In the genomic region with DNA sequence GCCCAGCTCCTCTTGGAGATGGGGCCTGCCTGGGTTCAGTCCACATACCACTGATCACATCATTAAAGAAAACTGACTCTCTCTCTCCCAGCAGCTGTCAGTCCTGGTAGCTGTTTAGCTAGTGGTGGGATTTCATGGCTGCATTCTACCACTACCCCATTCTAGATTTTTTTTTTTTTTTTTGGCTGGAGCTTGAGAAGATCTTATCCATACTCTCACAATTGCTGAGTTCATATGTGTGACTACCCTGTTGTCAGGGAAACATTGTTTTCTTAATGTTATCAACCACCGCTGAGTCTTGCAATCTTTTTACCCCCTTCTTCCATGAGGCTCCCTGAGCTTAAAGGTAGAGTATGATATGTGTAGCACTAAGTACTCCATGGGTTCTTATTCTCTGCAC, we compare ENCODE assay signal across 22 mouse cellular contexts. TPM values are rescaled to one million over a fixed set of nuclear protein-coding genes. Genes with fewer than 3 reads are reported as not detected.
A peak's percentile ranks its signal among the peaks of the same experiment; 100 is the strongest.
DNase-seq lines count a peak whose midpoint lies in the region; ATAC-seq and TF ChIP-seq lines count a peak whose summit lies in the region.
"Had no signal": no experiment of that assay in that cellular context is flagged by ENCODE, and none has a peak within 500 bp of the region (broad histone marks: within the 10 kb centered on the region; RNA-seq: fewer than 3 reads in every experiment).

No protein-coding gene starts in this region.

- TF ChIP-seq RAD21 in MEL (IDR thresholded peaks at IDR 0.05; ENCODE audit: low read depth, low read length), result no peak

- H3K27ac ChIP-seq in ES-E14 (ENCODE audit: insufficient read depth, low read depth, low read length, poor library complexity, severe bottlenecking) (no peak overlapping the region), MEL (ENCODE audit: control insufficient read depth, low read depth, low read length) (no peak overlapping the region)
- H3K27ac ChIP-seq: embryonic facial prominence, embryonic 13.5 days; embryonic facial prominence, embryonic 15.5 days; forebrain, embryonic 10.5 days; forebrain, embryonic 12.5 days had no signal

- no peaks in the 10 kb centered on the region for H3K4me1 ChIP-seq in ES-E14 (ENCODE audit: control insufficient read depth in 2 of 2, insufficient read depth in 2 of 2, low read length in 2 of 2, poor library complexity in 1 of 2)
- H3K4me1 ChIP-seq in MEL (ENCODE audit: control insufficient read depth in 1 of 2, insufficient read depth in 2 of 2, low read length in 2 of 2), result peaks cover 2 to 5% of the 10 kb centered on the region in 2 experiments; a peak in 2 of 4 replicates
- H3K4me1 ChIP-seq: embryonic facial prominence, embryonic 15.5 days; forebrain, embryonic 10.5 days; forebrain, embryonic 12.5 days had no signal

- ATAC-seq in monocyte, adult 5-6 weeks (replicated peaks; ENCODE audit: insufficient number of reproducible peaks, low FRiP score, low TSS enrichment, poor library complexity, severe bottlenecking), result 0 out of 2 replicates have a peak, but pooled peaks have one; percentile 17
- ATAC-seq: activated CD4-positive, CD25-positive, alpha-beta regulatory T cell, adult 4 months; forebrain, embryonic 14.5 days; forebrain, embryonic 16.5 days had no signal

- H3K79me2 ChIP-seq in MEL (ENCODE audit: control insufficient read depth, insufficient read depth, low read length, poor library complexity), result no peaks in the 10 kb centered on the region

- H3K4me3 ChIP-seq in ES-E14 (ENCODE audit: insufficient read depth in 1 of 2, low read depth in 1 of 2, low read length in 2 of 2, poor library complexity in 1 of 2, severe bottlenecking in 1 of 2), result no peak overlapping the region
- H3K4me3 ChIP-seq in MEL (ENCODE audit: control insufficient read depth in 1 of 2, insufficient read depth in 1 of 2, low read depth in 2 of 2, low read length in 2 of 2), result no peak overlapping the region
- H3K4me3 ChIP-seq: embryonic facial prominence, embryonic 13.5 days; embryonic facial prominence, embryonic 15.5 days; erythroblast, embryonic 14.5 days; forebrain, embryonic 10.5 days; forebrain, embryonic 12.5 days had no signal

- H3K27me3 ChIP-seq in MEL (ENCODE audit: control insufficient read depth in 1 of 2, insufficient read depth in 2 of 2, low read length in 2 of 2), result no peaks in the 10 kb centered on the region
- H3K27me3 ChIP-seq: embryonic facial prominence, embryonic 13.5 days; embryonic facial prominence, embryonic 15.5 days; forebrain, embryonic 12.5 days had no signal

- in situ Hi-C loops in ES-E14 (cut with MboI; ENCODE audit: low sequenced_read_pairs in 2 of 2, unreplicated experiment in 2 of 2), result no loop called here

- TF ChIP-seq CTCF in MEL (IDR thresholded peaks at IDR 0.05 in 2 of 3, conservative IDR thresholded peaks at IDR 0.05 in 1 of 3; ENCODE audit: control insufficient read depth in 1 of 3, insufficient read depth in 1 of 3, low read depth in 2 of 3, low read length in 3 of 3, poor library complexity in 1 of 3, severe bottlenecking in 1 of 3), result no peak

- TF ChIP-seq EP300 in MEL (IDR thresholded peaks at IDR 0.05; ENCODE audit: low read depth in 1 of 2, low read length in 2 of 2), result peak in 1 of 2 experiments; percentile 2; a peak in 1 of 4 replicates

- H3K9ac ChIP-seq in ES-E14 (ENCODE audit: insufficient read depth, low read depth, low read length, poor library complexity, severe bottlenecking) (no peak overlapping the region), MEL (ENCODE audit: control insufficient read depth, low read depth, low read length, poor library complexity, severe bottlenecking) (no peak overlapping the region)
- H3K9ac ChIP-seq: embryonic facial prominence, embryonic 13.5 days; embryonic facial prominence, embryonic 15.5 days; forebrain, embryonic 12.5 days had no signal

- H3K9me3 ChIP-seq in ES-E14 (ENCODE audit: control insufficient read depth, insufficient read depth, low read depth, low read length), result no peaks in the 10 kb centered on the region
- no peaks in the 10 kb centered on the region; the same call in 1 of the 2 replicates for H3K9me3 ChIP-seq in MEL (replicated peaks; ENCODE audit: insufficient read depth, low read length)
- H3K9me3 ChIP-seq: embryonic facial prominence, embryonic 13.5 days; embryonic facial prominence, embryonic 15.5 days; forebrain, embryonic 10.5 days; forebrain, embryonic 12.5 days; G1E had no signal

- TF ChIP-seq POLR2A in MEL (IDR thresholded peaks at IDR 0.05; ENCODE audit: control insufficient read depth in 1 of 2, insufficient read depth in 1 of 2, low read depth in 1 of 2, low read length in 2 of 2, poor library complexity in 1 of 2), result no peak

- DNase-seq in ES-E14 (ENCODE audit: low read depth, low spot score), result no peak
- DNase-seq in MEL (ENCODE audit: low read depth, low spot score), result peak; percentile 41
- DNase-seq in T-cell, adult 2 months (ENCODE audit: low spot score), result no peak
- DNase-seq in layer of hippocampus, postnatal 14 days (ENCODE audit: low spot score in 2 of 2), result no peak
- DNase-seq: adrenal gland, adult 8-10 months; adrenal gland, postnatal 14 days; cerebellum, adult 11-12 months; cerebellum, adult 2 months; cerebellum, adult 9-10 months; cerebellum, postnatal 10 days; cerebellum, postnatal 25 days; embryo, embryonic 11 days had no signal

- H3K36me3 ChIP-seq in ES-E14 (ENCODE audit: control insufficient read depth, insufficient read depth, low read length, poor library complexity, severe bottlenecking), result no peaks in the 10 kb centered on the region
- H3K36me3 ChIP-seq in MEL (ENCODE audit: control insufficient read depth in 1 of 2, insufficient read depth in 2 of 2, low read length in 2 of 2), result no peaks in the 10 kb centered on the region
- H3K36me3 ChIP-seq: embryonic facial prominence, embryonic 13.5 days; embryonic facial prominence, embryonic 15.5 days; G1E had no signal

TF ChIP-seq in ES-E14, 5 proteins besides CTCF, POLR2A, EP300 and RAD21:
- TF ChIP-seq ZNF384 (IDR thresholded peaks at IDR 0.05; ENCODE audit: low read depth, low read length) (peak; percentile 76), ZC3H11A (IDR thresholded peaks at IDR 0.05; ENCODE audit: borderline replicate concordance, low read depth, low read length) (no peak)

TF ChIP-seq in MEL, 35 proteins besides CTCF, POLR2A, EP300 and RAD21:
- TF ChIP-seq ZNF384 (IDR thresholded peaks at IDR 0.05; ENCODE audit: low read depth, low read length), result peak; percentile 76
- TF ChIP-seq ELF1 (IDR thresholded peaks at IDR 0.05; ENCODE audit: low read depth, low read length), result no peak

RNA-seq across cellular contexts. Expression of a gene that starts 46.1 kb away (rescaled TPM):
- total RNA-seq in ES-E14 (2012; rRNA removed), result 8.0 and 12.1 TPM in 2 replicates
- total RNA-seq in MEL (2012; rRNA removed), result 1.7 and 2.2 TPM in 2 replicates
- polyA plus RNA-seq in MEL (2012; ENCODE audit: insufficient read depth in 1 of 2, insufficient read length in 2 of 2, low read depth in 1 of 2, low replicate concordance in 2 of 2, missing spikeins in 1 of 2), result 1 to 10 TPM in 1 of 2 experiments, not detected in 1; 3.2 TPM
- 3.2 to 12.4 TPM (median 7.9 TPM) in 3 replicates for total RNA-seq in monocyte, adult 5-6 weeks (2017)
- total RNA-seq in layer of hippocampus, postnatal 14 days (2021), result 1 to 10 TPM; 8.0 to 9.5 TPM
- polyA plus RNA-seq: activated CD4-positive, CD25-positive, alpha-beta regulatory T cell, adult 4 months had no signal
